Mouse (Mus musculus) neural tube, embryonic 11.5 days (tissue): ENCODE measurements around the gene I0C0044D17Rik. TPM values are rescaled to one million over a fixed set of nuclear protein-coding genes. Genes with fewer than 3 reads are reported as not detected.

ENCODE experiments used
- ATAC-seq: fragments of 200-750 bp; cut with Nextera tagmentation; 2 replicates; pipeline ENCODE4 v1.8.0; 2017; ENCODE audit warnings: moderate number of reproducible peaks, mild to moderate bottlenecking, moderate TSS enrichment, moderate library complexity; ENCODE audit not compliant: insufficient read depth, low FRiP score, low TSS enrichment
- DNase-seq: peaks from one replicate; pipeline ENCODE4 v3.0.0-alpha.2; 2015; ENCODE audit warnings: low spot score
- H3K27ac ChIP-seq: fragments of 300-500 bp; sonication (generic); 2 replicates; pipeline ENCODE4 v1.5.1; 2014; ENCODE audit warnings: low read depth, mild to moderate bottlenecking, low read length
- H3K27me3 ChIP-seq: fragments of 300-500 bp; sonication (generic); 2 replicates; pipeline ENCODE4 v1.6.1; 2014; ENCODE audit warnings: mild to moderate bottlenecking, low read length, mixed read lengths; ENCODE audit not compliant: control insufficient read depth, insufficient read depth
- H3K36me3 ChIP-seq: fragments of 300-500 bp; sonication (generic); 2 replicates; pipeline ENCODE4 v1.6.1; 2014; ENCODE audit warnings: mild to moderate bottlenecking, low read length, moderate library complexity, mixed read lengths; ENCODE audit not compliant: control insufficient read depth, insufficient read depth
- H3K4me1 ChIP-seq: fragments of 300-500 bp; sonication (generic); 2 replicates; pipeline ENCODE4 v1.6.1; 2014; ENCODE audit warnings: low read length, mixed read lengths; ENCODE audit not compliant: control insufficient read depth, insufficient read depth
- H3K4me2 ChIP-seq: fragments of 300-500 bp; sonication (generic); 2 replicates; pipeline ENCODE4 v1.6.1; 2014; ENCODE audit warnings: low read depth, mild to moderate bottlenecking, moderate library complexity
- H3K4me3 ChIP-seq: fragments of 300-500 bp; sonication (generic); 2 replicates; pipeline ENCODE4 v1.5.1; 2014; ENCODE audit warnings: low read depth, low read length
- H3K9ac ChIP-seq: fragments of 300-500 bp; sonication (generic); 2 replicates; pipeline ENCODE4 v1.6.1; 2014; ENCODE audit warnings: mild to moderate bottlenecking, low read length
- H3K9me3 ChIP-seq: fragments of 300-500 bp; sonication (generic); 2 replicates; pipeline ENCODE4 v1.6.1; 2016; ENCODE audit warnings: low read length; ENCODE audit not compliant: control insufficient read depth
- WGBS: fragments of 180-500 bp; shearing (Covaris S2); extraction: QIAGEN DNeasy Blood & Tissue Kit; methylation state at CpG from one replicate; pipeline ENCODE4 v1.1.7; 2014; 5-methylcytosine and 5-hydroxymethylcytosine counted together
- polyA plus RNA-seq: library from polyadenylated mRNA; unstranded; fragments of >200 nt; fragmentation: Nextera tagmentation; extraction: Ambion mirVana; gene quantifications from 2 replicates; pipeline ENCODE4 v1.2.1, GENCODE M21; 2014

The I0C0044D17Rik gene
- polyA plus RNA-seq, 1 experiment from 2014 or later = not detected

- peak within 1 kb of the TSS; percentile 96 for H3K4me2 ChIP-seq
- no peaks in the 10 kb centered on the region for H3K4me1 ChIP-seq
- peak within 1 kb of the TSS; percentile 69 for H3K4me3 ChIP-seq
- H3K9me3 ChIP-seq = no peaks in the 10 kb centered on the region
- ATAC-seq (peak; percentile 69), DNase-seq (peak; percentile 51)
- 1% methylated on average over 58 of the region's 72 CpGs for WGBS
- H3K27ac ChIP-seq = no peak within 1 kb of the TSS
- peaks cover 19% of the 10 kb centered on the region for H3K27me3 ChIP-seq
- peak within 1 kb of the TSS; percentile 68 for H3K9ac ChIP-seq
- no peaks in the 10 kb centered on the region for H3K36me3 ChIP-seq
Measured at GRCm38 (mm10) chr4:98817184-98817911, 6.3 kb downstream of the I0C0044D17Rik start, which contains the start of gene Kank4. TSS of gene Kank4 (minus strand) at chr4:98817537.

- Histone ChIP-seq H3K27me3 (peaks cover 19% of the 10 kb centered on the region), H3K4me2 (peak overlapping the region; percentile 96), H3K27ac (no peak overlapping the region), H3K4me3 (peak overlapping the region; percentile 69), H3K9me3 (no peaks in the 10 kb centered on the region), H3K4me1 (no peaks in the 10 kb centered on the region), H3K36me3 (no peaks in the 10 kb centered on the region), H3K9ac (peak overlapping the region; percentile 68)
- ATAC-seq = no peak
- no peak for DNase-seq
- 3% methylated on average over 14 of the region's 14 CpGs for WGBS
Measured at GRCm38 (mm10) chr4:98816807-98817183, 6.8 kb downstream of the I0C0044D17Rik start.

GRCm38 (mm10) chr4:98806306-98806705, 17.3 kb downstream of the I0C0044D17Rik start:
- whole genome bisulfite sequencing = 87% methylated on average over 9 of the region's 9 CpGs

GRCm38 (mm10) chr4:98805291-98806048, 18.2 kb downstream of the I0C0044D17Rik start:
- Histone ChIP-seq H3K36me3 (no peaks in the 10 kb centered on the region), H3K4me2 (no peak overlapping the region), H3K9ac (no peak overlapping the region), H3K4me3 (no peak overlapping the region), H3K9me3 (no peaks in the 10 kb centered on the region), H3K4me1 (peaks cover 4% of the 10 kb centered on the region; the same call in 1 of the 2 replicates), H3K27me3 (no peaks in the 10 kb centered on the region), H3K27ac (no peak overlapping the region)
- no peak for ATAC-seq
- 62% methylated on average over 12 of the region's 12 CpGs for WGBS
- DNase-seq = no peak

More at GRCm38 (mm10) chr4:98806306-98806705, 17.3 kb downstream of the I0C0044D17Rik start:
- no peaks in the 10 kb centered on the region for H3K9me3 ChIP-seq
- H3K27me3 ChIP-seq = no peaks in the 10 kb centered on the region
- H3K4me2 ChIP-seq = no peak overlapping the region
- ATAC-seq = no peak
- H3K4me3 ChIP-seq = no peak overlapping the region
- H3K27ac ChIP-seq = no peak overlapping the region
- no peak for DNase-seq
- peaks cover 4% of the 10 kb centered on the region; the same call in 1 of the 2 replicates for H3K4me1 ChIP-seq
- no peak overlapping the region for H3K9ac ChIP-seq
- no peaks in the 10 kb centered on the region for H3K36me3 ChIP-seq

- Histone ChIP-seq H3K9me3 (no peaks in the 10 kb centered on the region), H3K4me3 (no peak overlapping the region), H3K36me3 (no peaks in the 10 kb centered on the region), H3K4me2 (no peak overlapping the region), H3K4me1 (peaks cover 4% of the 10 kb centered on the region; the same call in 1 of the 2 replicates), H3K9ac (no peak overlapping the region), H3K27me3 (no peaks in the 10 kb centered on the region), H3K27ac (no peak overlapping the region)
- WGBS = 65% methylated on average over 7 of the region's 7 CpGs
- ATAC-seq = no peak
- DNase-seq = no peak
Measured at GRCm38 (mm10) chr4:98804476-98805134, 19.0 kb downstream of the I0C0044D17Rik start.

- DNase-seq (no peak), ATAC-seq (no peak)
- Histone ChIP-seq H3K36me3 (no peaks in the 10 kb centered on the region), H3K27ac (no peak overlapping the region), H3K4me1 (peaks cover 4% of the 10 kb centered on the region; the same call in 1 of the 2 replicates), H3K27me3 (no peaks in the 10 kb centered on the region), H3K9me3 (no peaks in the 10 kb centered on the region), H3K4me2 (no peak overlapping the region), H3K4me3 (no peak overlapping the region), H3K9ac (no peak overlapping the region)
- 94% methylated on average over 11 of the region's 11 CpGs for WGBS
Measured at GRCm38 (mm10) chr4:98801775-98802174, 21.9 kb downstream of the I0C0044D17Rik start.

GRCm38 (mm10) chr4:98800824-98801223, 22.8 kb downstream of the I0C0044D17Rik start:
- DNase-seq (no peak), ATAC-seq (no peak)
- Histone ChIP-seq H3K27ac (no peak overlapping the region), H3K36me3 (no peaks in the 10 kb centered on the region), H3K4me3 (no peak overlapping the region), H3K4me2 (no peak overlapping the region), H3K27me3 (no peaks in the 10 kb centered on the region), H3K9ac (no peak overlapping the region), H3K9me3 (no peaks in the 10 kb centered on the region), H3K4me1 (no peaks in the 10 kb centered on the region; the same call in none of the 2 replicates)
- WGBS = 85% methylated on average over 8 of the region's 8 CpGs

- no peak overlapping the region for H3K4me3 ChIP-seq
- DNase-seq (no peak), ATAC-seq (no peak)
- H3K9me3 ChIP-seq = no peaks in the 10 kb centered on the region
- H3K27ac ChIP-seq = no peak overlapping the region
- WGBS = 77% methylated on average over 11 of the region's 11 CpGs
- no peak overlapping the region for H3K4me2 ChIP-seq
- H3K4me1 ChIP-seq = no peaks in the 10 kb centered on the region; the same call in 1 of the 2 replicates
- no peaks in the 10 kb centered on the region for H3K27me3 ChIP-seq
- no peak overlapping the region for H3K9ac ChIP-seq
- no peaks in the 10 kb centered on the region for H3K36me3 ChIP-seq
Measured at GRCm38 (mm10) chr4:98796591-98797341, 26.9 kb downstream of the I0C0044D17Rik start.
